Mouse (Mus musculus) heart, postnatal 0 days (tissue): Measurements from ENCODE around the gene Vmn1r1.

Experiments used
- CTCF ChIP-seq: IDR thresholded peaks from 2 replicates; pipeline ENCODE4 v1.5.1; 2016; ENCODE audit warnings: antibody characterized with exemption, control low read depth, low read depth
- EP300 ChIP-seq: IDR thresholded peaks from 2 replicates; pipeline ENCODE4 v1.6.1; 2016; ENCODE audit warnings: antibody characterized with exemption, low read depth

- TF ChIP-seq EP300, result no peak
- peak; percentile 55 for TF ChIP-seq CTCF
Measured at GRCm38 (mm10) chr1:182130830-182131229, 33.5 kb downstream of the Vmn1r1 start.
